Mouse (Mus musculus) CH12.LX (cell line): ENCODE data around the gene Aspdh.

Experiments
- CTCF ChIP-seq, 2 experiments: IDR thresholded peaks in 1 of 2; conservative IDR thresholded peaks in 1 of 2; 2 replicates each; pipeline ENCODE4 v1.5.1; 2011 to 2012; ENCODE audit warnings: low read depth in 2 of 2, low read length in 2 of 2, improper control_type of control experiment in 1 of 2, inconsistent platforms in 1 of 2, mild to moderate bottlenecking in 1 of 2, moderate library complexity in 1 of 2
- HCFC1 ChIP-seq: IDR thresholded peaks from 2 replicates; pipeline ENCODE4 v1.6.1; 2012; ENCODE audit warnings: low read depth, mild to moderate bottlenecking, inconsistent platforms, low read length, improper control_type of control experiment
- POLR2A ChIP-seq: IDR thresholded peaks from 2 replicates; pipeline ENCODE4 v1.6.1; 2011; ENCODE audit warnings: low read depth, mild to moderate bottlenecking, improper control_type of control experiment, low read length
- SMC3 ChIP-seq: IDR thresholded peaks from 2 replicates; pipeline ENCODE4 v1.6.1; 2011; ENCODE audit warnings: low read depth, low read length, improper control_type of control experiment
- ZKSCAN1 ChIP-seq: IDR thresholded peaks from 2 replicates; pipeline ENCODE4 v1.6.1; 2012; ENCODE audit warnings: low read depth, inconsistent platforms, low read length, improper control_type of control experiment, borderline replicate concordance

GRCm38 (mm10) chr7:44435796-44436195, 29.4 kb upstream of the Aspdh start:
- TF ChIP-seq ZKSCAN1 (no peak), POLR2A (no peak), CTCF (conservative IDR thresholded peaks at IDR 0.05 in 1 of 2, IDR thresholded peaks at IDR 0.05 in 1 of 2; ENCODE audit: low read depth in 2 of 2, low read length in 2 of 2) (no peak), SMC3 (no peak), HCFC1 (no peak)
